Comparison of ENCODE assay signal across 8 mouse cellular contexts in the genomic region with DNA sequence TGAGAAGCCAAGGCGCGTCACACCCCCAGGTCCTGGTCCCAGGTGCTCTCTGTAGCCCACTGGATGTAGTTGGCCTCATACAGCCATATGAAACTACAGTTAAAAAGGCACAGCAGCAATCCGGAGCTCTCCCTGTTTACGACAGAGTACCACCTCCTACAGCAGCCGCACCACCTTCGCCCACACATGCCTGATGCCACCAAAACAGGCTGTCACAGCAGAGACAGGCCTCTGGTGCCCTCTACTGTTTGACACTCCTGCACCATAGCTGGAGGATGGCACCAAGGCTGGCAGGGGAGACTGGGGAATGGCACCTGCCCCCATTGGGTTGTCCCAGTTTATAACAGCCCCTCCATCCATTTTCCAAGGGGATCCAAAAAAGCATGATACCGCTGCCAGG.
DNase-seq lines count a peak whose midpoint lies in the region; ATAC-seq and TF ChIP-seq lines count a peak whose summit lies in the region.

No protein-coding gene starts in this region.

- no peak for TF ChIP-seq POLR2A in spleen, adult 2 months (IDR thresholded peaks at IDR 0.05; ENCODE audit: low read depth, low read length)

- no peak overlapping the region for H3K4me3 ChIP-seq in midbrain, postnatal 0 days (ENCODE audit: low read depth, low read length)
- H3K4me3 ChIP-seq in spleen, adult 2 months (ENCODE audit: extremely low read depth, insufficient read depth, insufficient read length), result no peak overlapping the region

- DNase-seq in gastrocnemius, adult 18-20 months (ENCODE audit: low spot score), result peak; percentile 26
- DNase-seq in gastrocnemius, adult 8-10 months (ENCODE audit: low spot score in 2 of 2), result no peak
- DNase-seq in adrenal gland, adult 18-20 months (ENCODE audit: low spot score in 2 of 2), result peak; percentile 67 to 74
- peak; percentile 25 for DNase-seq in embryo, embryonic 11 days
- DNase-seq in heart, postnatal 4 days, result peak; percentile 66
- DNase-seq in layer of hippocampus, postnatal 25 days (ENCODE audit: extremely low spot score in 1 of 2, low spot score in 1 of 2), result peak; percentile 74 to 87
- peak; percentile 86 for DNase-seq in midbrain, postnatal 0 days (ENCODE audit: low spot score)
- DNase-seq in spleen, adult 2 months (ENCODE audit: low read depth in 1 of 2, low spot score in 2 of 2), result peak; percentile 64 to 79

- ATAC-seq in midbrain, postnatal 0 days (ENCODE audit: low FRiP score), result peak; percentile 73; the same call in 1 of the 2 replicates

- no peaks in the 10 kb centered on the region for H3K36me3 ChIP-seq in midbrain, postnatal 0 days (ENCODE audit: insufficient read depth, low read length)
- no peaks in the 10 kb centered on the region for H3K36me3 ChIP-seq in spleen, adult 2 months (ENCODE audit: control insufficient read depth, insufficient read depth, low read length)

- no peaks in the 10 kb centered on the region for H3K9me3 ChIP-seq in midbrain, postnatal 0 days (ENCODE audit: low read length)

- H3K27me3 ChIP-seq in midbrain, postnatal 0 days (ENCODE audit: insufficient read depth, low read length), result no peaks in the 10 kb centered on the region
- H3K27me3 ChIP-seq in spleen, adult 2 months (ENCODE audit: control insufficient read depth, insufficient read depth, low read length), result no peaks in the 10 kb centered on the region

- peak; percentile 92 for TF ChIP-seq CTCF in midbrain, postnatal 0 days (IDR thresholded peaks at IDR 0.05)
- TF ChIP-seq CTCF in spleen, adult 2 months (IDR thresholded peaks at IDR 0.05; ENCODE audit: extremely low read depth, insufficient read depth, insufficient read length, insufficient replicate concordance), result peak; percentile 95; the same call in 1 of the 2 replicates

- H3K4me2 ChIP-seq in midbrain, postnatal 0 days (ENCODE audit: low read depth, low read length, poor library complexity, severe bottlenecking), result no peak overlapping the region

- no peaks in the 10 kb centered on the region for H3K4me1 ChIP-seq in midbrain, postnatal 0 days (ENCODE audit: insufficient read depth, low read length)
- peaks cover 4% of the 10 kb centered on the region; the same call in 1 of the 2 replicates for H3K4me1 ChIP-seq in spleen, adult 2 months (ENCODE audit: control insufficient read depth, insufficient read depth, insufficient read length)

- no peak overlapping the region for H3K27ac ChIP-seq in midbrain, postnatal 0 days (ENCODE audit: low read depth, low read length)
- no peak overlapping the region for H3K27ac ChIP-seq in spleen, adult 2 months (ENCODE audit: insufficient read depth, low read length)

- no peak overlapping the region for H3K9ac ChIP-seq in midbrain, postnatal 0 days (replicated peaks; ENCODE audit: low read length, poor library complexity, severe bottlenecking)

- 54% methylated on average over 7 of the region's 7 CpGs for WGBS in midbrain, postnatal 0 days
- 32% methylated on average over 7 of the region's 7 CpGs for WGBS in spleen, adult 2 months

Comparison
In these comparisons a context has a peak if more than half of its experiments do, and no peak if none do; other contexts are left out.
1. DNase-seq: peak in gastrocnemius, adult 18-20 months (single experiment), adrenal gland, adult 18-20 months (2 of 2), embryo, embryonic 11 days (single experiment), heart, postnatal 4 days (single experiment), layer of hippocampus, postnatal 25 days (2 of 2), midbrain, postnatal 0 days (single experiment) and spleen, adult 2 months (2 of 2); none in gastrocnemius, adult 8-10 months (0 of 2).